Mouse (Mus musculus) layer of hippocampus, adult 9-10 months (tissue): ENCODE data around the gene Lrmda.

Experiments used
- DNase-seq: peaks from one replicate; pipeline ENCODE4 v3.0.0; 2022; ENCODE audit warnings: low spot score

The Lrmda gene

GRCm38 (mm10) chr14:22899312-22899711 lies 879.8 kb downstream of the Lrmda start:
- no peak for DNase-seq

- DNase-seq, result no peak
Observed at GRCm38 (mm10) chr14:22902116-22902515, 882.6 kb downstream of the Lrmda start.

GRCm38 (mm10) chr14:22902914-22903313 lies 883.4 kb downstream of the Lrmda start:
- DNase-seq, result no peak

- no peak for DNase-seq
Observed at GRCm38 (mm10) chr14:22905741-22906667, 886.5 kb downstream of the Lrmda start.

GRCm38 (mm10) chr14:22906716-22907115 lies 887.2 kb downstream of the Lrmda start:
- no peak for DNase-seq

GRCm38 (mm10) chr14:22907221-22907620 lies 887.7 kb downstream of the Lrmda start:
- DNase-seq, result no peak

DNA sequence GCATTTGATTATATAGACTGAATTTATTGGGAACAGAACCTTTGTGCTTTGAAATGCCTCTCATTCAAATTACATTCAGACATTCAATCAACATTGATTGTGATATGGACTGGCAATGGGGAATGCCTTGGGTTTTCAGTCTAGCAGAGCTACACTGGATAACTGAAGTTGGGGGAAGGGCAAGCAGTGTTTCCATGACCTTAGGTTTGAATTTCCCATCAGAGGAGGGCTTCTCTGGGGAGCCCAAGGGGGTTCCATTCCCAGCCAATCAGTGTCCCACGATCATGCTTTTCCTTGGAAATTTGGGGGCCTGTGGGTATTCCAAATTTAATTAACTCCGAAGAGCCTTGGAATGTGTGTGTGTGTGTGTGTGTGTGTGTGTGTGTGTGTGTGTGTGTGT lies 888.5 kb downstream of the Lrmda start:
- DNase-seq, result no peak

DNA sequence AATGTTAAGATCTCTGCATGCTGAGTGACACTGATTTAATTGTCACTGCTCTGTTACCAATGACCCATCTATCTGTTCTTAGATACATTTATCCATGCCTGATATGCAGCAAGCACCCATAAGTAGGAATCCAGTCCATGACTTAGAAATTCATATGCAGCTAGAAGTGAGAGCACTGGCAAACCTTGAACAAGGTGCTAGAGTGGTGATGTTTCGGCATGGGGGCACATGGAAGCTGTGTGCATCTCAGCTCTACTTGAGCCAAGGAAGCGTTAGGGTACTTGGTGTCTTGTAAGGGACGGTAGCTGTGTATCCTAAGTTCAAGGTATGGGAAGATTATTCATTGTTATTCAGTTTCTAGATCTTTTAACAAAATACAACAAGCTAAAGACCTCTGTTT lies 896.0 kb downstream of the Lrmda start:
- no peak for DNase-seq

DNA sequence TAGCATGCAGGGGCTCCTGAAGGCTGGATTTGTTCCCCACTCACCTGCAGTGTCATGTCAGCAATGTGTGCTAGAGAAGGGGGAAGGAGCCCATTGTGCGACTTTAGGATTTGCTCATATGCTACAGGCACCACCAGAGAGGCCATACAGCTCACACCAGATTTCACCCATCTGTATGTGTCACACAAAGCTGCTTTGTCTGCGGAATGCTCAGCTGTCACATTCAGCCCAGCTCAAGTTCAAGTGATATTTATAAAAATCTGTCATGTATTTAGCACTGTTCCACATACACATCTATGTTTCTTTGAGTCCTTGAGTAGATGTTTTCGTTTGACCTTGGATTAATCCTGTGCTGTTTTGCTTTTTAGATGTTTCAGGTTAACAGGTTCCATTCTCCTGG lies 899.0 kb downstream of the Lrmda start:
- DNase-seq, result no peak

- no peak for DNase-seq
Observed at GRCm38 (mm10) chr14:22918931-22919330, 899.4 kb downstream of the Lrmda start.

DNA sequence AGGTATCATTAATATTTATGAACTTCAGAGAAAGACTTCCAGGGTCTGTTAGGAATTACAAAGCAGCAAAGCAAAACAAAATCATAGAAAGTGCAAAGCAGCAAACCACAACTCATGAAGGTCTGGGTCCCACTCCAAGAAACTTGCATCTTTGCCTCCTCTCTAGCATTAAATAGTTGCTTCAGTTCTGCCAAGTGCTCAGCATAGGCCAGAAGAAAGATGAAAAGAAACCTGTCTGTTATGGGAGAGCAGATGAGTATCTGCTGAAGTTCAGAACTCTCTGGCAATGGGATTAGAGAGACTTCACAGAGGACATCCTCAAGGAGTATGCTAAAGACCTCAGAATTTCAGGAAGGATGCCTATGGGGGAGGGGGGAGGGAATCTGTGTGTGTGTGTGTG lies 901.6 kb downstream of the Lrmda start:
- DNase-seq, result no peak

GRCm38 (mm10) chr14:22921796-22922195 lies 902.3 kb downstream of the Lrmda start:
- no peak for DNase-seq

DNA sequence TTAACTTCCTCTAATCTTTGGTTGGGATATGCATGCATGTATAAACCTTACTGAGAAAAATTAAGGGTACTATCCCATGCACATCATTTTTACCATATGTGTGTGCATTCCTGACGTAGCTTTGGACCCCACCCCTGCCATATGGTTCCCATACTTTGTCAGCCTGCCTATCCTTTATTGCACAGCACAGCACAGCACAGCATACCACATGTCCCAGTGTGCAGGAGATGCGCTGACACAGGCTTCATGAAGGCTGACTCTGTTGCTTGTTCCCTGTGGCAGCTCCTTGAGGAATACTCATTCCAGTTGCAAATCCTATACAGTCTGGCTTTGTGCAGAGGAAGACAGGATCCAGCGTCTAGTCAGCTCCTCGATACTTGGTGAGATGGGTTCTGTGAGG lies 903.1 kb downstream of the Lrmda start:
- no peak for DNase-seq

DNA sequence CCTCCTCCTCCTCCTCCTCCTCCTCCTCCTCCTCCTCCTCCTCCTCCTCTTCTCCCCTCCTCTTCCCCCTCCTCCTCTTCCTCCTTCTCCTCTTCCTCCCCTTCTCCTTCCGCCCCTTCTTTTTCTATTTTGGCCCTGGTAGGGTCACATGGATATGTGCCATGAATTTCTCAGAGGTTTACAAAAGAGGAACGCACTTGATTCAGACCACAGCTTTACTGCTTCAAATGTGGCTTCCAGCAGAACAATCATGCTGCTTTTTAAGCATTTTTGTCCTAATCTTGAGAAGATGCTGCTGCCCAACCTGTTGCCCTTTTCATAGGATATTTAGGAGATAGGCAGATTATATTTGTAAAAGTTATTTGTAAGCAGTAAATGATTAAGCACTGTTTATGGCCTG lies 903.7 kb downstream of the Lrmda start:
- no peak for DNase-seq

DNA sequence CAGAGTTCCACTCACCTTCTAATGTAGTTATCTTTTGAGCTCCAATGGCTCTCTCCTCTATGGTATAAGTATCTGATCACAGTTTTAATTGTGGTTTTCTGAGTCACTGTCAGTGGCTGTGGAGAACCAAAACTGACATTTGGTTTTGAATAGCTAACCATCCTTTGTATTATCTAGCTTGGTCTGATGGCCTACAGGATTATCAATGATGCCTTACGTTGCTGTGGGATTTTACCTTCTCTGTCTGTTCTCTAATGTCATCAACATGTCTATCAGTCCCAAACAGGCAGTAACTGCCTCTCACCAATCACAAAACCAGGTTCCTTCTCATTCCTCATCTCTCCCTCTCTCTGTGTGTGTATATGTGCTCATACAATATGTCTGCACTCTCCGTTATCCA lies 908.8 kb downstream of the Lrmda start:
- no peak for DNase-seq

DNA sequence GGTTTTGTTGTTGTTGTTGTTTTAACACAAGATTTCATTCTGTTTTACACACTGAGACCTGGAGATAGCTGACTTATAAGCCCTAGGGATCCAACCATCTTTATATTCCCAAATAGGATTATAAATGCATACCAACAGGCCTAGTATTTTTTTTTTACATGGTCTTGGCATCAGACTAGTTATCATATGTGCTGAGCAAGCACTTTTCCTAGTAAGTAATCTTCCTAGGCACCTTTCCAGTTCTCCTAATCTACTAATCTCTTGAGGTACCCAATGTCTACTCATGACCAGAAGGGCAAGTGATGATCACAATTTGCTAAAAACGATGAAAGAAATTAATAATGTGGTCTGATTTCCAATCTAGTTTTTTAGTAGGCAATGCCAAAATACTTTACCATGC lies 909.2 kb downstream of the Lrmda start:
- no peak for DNase-seq

DNA sequence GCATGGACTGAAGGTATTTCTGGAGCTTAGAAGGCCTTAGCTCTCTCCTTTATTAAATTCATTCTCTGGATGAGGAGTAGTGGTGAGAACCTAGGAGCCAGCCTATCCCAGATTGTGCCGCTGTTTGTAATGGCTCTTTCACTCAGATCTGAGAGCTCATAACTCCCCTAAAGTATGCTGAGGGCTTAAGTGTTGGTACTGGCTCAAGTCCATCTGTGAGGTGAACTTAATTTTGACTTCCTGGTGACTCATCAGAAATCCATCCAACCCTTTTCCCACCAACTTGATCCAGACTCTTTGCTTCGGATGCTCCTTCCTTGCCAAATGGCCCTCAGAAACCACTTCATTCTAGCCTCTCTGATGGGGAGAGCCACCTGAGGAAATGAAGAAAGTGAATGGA lies 910.1 kb downstream of the Lrmda start:
- DNase-seq, result no peak

- no peak for DNase-seq
Observed at GRCm38 (mm10) chr14:22930488-22931046, 911.1 kb downstream of the Lrmda start.

- no peak for DNase-seq
Observed at GRCm38 (mm10) chr14:22931114-22931822, 911.8 kb downstream of the Lrmda start.

DNA sequence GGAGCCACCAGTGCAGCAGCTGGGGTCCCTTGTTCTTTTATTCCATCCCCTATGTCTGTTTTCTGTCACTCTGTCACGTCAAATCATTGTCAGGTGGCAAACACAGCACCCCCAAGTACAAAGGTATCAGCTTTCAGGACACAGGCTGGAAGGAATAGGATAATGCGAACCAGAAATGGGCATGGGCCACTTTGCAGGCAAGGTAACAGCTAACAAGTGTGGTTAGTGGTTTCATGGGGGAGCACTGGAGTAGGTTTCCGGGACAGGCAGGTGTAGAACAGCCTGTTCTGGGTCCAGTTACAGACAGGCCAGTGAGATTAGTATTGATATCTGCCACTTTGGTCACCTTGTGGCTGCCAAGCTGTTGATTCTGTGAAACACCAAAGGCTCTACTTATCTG lies 917.2 kb downstream of the Lrmda start:
- DNase-seq, result no peak

DNA sequence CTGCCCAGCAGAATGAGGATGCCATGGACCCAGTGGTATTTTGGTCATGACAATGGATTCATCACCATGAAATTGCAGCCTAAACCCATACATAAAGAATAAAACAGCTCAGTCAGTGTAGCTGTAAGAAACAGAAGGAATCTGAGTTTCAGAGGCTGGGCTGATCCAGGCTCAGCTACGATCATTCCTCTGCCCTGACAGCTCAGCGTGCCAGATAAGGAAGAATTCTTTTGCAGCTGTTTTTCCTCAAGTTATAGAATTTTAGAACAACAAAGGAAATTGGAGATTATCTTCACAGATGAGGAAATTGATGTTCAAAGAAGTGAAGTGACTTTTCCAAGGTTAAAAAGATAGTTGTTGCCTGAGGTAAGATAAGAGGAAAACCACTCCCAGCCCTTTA lies 921.1 kb downstream of the Lrmda start:
- no peak for DNase-seq

GRCm38 (mm10) chr14:22942569-22942968 lies 923.1 kb downstream of the Lrmda start:
- no peak for DNase-seq

DNA sequence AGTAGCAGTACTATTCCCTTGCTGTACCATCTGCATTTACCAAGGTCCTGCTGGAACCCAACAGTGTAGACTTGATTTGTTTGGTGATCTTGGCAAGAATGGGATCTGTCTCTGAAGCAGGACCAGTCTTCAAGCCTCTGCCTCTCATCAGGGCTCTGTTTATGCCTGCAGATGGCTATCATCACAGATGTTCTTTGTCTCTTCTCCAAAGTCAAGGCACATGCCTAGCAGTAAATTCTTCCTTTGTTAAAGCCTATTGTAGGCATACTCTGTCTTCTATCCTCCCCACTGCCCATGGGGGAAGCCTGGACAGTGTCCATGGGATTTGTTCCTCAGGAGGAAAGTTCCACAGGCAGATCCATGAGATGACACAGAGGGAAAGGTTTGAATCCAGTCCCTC lies 930.0 kb downstream of the Lrmda start:
- DNase-seq, result no peak
